Mouse (Mus musculus): Measurements from ENCODE around the gene Krtap5-1. TPM values are rescaled to one million over a fixed set of nuclear protein-coding genes. Genes with fewer than 3 reads are reported as not detected.
"Not testable (repeated sequence)": the region's sequence is repeated elsewhere in the genome, so short reads cannot be mapped to it uniquely, and the experiment has no call there.

Krtap5-1 gene
- polyA plus RNA-seq (2015; fragmentation: Nextera tagmentation; extraction: Ambion mirVana): not detected in 2 replicates

DNA sequence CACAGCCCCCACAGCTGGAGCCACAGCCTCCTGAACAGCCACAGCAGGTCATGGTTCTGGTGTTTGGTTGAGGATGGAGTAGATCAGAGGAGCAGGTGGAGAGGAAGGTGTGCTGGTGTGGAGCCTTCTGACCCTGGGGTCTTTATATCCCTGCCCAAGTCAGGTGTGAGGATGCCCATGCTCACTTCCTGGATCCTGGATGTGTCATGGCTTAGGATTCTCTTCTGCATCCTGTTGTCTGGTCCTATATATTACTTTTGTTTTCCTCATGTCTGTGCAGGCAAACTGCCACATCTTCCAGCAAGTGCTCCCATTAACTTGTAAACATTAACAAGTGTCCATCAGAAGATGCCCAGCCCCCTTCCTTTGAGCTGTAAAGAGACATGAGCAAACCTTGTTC, at the start of gene Krtap5-1:
Krtap5-1 (minus strand) TSS at position 101 of the 400 bp plus-strand sequence.
- H3K27me3 ChIP-seq (ENCODE audit: control insufficient read depth, insufficient read depth, low read depth, low read length); H3K9me3 ChIP-seq (ENCODE audit: control insufficient read depth, low read length); ATAC-seq (ENCODE audit: low read depth); H3K9ac ChIP-seq (ENCODE audit: low read length); H3K4me3 ChIP-seq (ENCODE audit: low read length); H3K27ac ChIP-seq (ENCODE audit: low read length); H3K36me3 ChIP-seq (ENCODE audit: control insufficient read depth, insufficient read depth, low read length); H3K4me2 ChIP-seq (ENCODE audit: low read depth, low read length); H3K4me1 ChIP-seq (replicated peaks; ENCODE audit: control insufficient read depth, insufficient read depth, low read length): not testable (repeated sequence)

DNA sequence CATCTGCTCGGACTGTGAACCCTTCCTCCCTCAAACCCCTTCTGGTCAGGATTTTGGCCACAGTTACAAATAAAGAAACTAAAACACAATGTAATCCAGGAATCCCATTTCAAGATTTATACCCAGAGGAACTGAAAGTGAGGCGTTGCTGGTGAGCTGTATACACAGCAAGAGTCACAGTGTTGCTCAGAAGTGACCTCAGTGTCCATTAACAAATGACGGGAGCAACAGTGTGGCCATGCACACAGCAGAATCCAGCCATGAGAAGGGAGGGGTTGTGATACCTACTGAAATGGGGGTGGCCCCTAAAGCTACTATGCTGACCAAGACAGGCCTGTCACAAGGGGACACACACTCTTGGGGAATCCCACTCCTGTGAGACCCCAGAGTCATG, 45.3 kb upstream of the Krtap5-1 start:
- Histone ChIP-seq H3K4me1 (replicated peaks; ENCODE audit: control insufficient read depth, insufficient read depth, low read length) (no peaks in the 10 kb centered on the region), H3K4me2 (ENCODE audit: low read depth, low read length) (no peak overlapping the region), H3K9me3 (ENCODE audit: control insufficient read depth, low read length) (no peaks in the 10 kb centered on the region), H3K36me3 (ENCODE audit: control insufficient read depth, insufficient read depth, low read length) (no peaks in the 10 kb centered on the region), H3K4me3 (ENCODE audit: low read length) (no peak overlapping the region), H3K27me3 (ENCODE audit: control insufficient read depth, insufficient read depth, low read depth, low read length) (no peaks in the 10 kb centered on the region), H3K9ac (ENCODE audit: low read length) (no peak overlapping the region), H3K27ac (ENCODE audit: low read length) (no peak overlapping the region)
- WGBS: 59% methylated on average over 3 of the region's 3 CpGs
- no peak for ATAC-seq (ENCODE audit: low read depth)

DNA sequence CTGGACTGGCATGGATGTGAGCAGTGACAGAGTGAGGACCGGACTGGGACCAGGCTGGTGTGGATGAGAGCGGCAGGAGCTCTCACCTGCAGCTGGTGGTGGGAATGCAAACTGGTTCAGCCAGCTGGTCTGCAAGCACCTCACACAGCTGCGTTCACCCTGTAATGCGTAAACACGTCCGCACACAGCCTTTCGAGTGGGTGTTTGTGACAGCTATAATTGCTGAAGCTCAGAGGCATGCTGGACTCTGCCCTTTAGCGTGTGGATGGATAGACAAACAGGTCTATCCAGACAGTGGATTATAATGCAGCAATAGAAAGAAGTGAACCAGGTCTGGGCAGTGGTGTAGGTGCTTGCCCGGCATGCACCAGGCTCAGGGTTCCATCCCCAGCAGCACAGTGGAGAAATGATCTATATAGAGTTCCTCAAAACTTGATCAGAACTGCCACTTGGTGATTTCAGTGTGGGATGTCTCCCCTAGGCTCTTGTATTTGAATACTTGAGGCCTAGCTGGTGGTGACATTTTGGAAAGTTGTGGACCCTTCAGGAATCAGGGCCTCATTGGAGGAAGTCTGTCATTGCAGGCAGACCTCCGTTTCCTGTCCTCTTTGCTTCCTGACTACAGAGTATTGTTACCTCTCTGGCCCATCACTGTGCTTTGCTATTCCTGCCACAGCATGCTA, 44.8 kb upstream of the Krtap5-1 start:
- H3K27me3 ChIP-seq (ENCODE audit: control insufficient read depth, insufficient read depth, low read depth, low read length): no peaks in the 10 kb centered on the region
- no peak overlapping the region for H3K4me3 ChIP-seq (ENCODE audit: low read length)
- H3K36me3 ChIP-seq (ENCODE audit: control insufficient read depth, insufficient read depth, low read length): no peaks in the 10 kb centered on the region
- 0 out of 2 replicates have a peak, but pooled peaks have one; percentile 15 for ATAC-seq (ENCODE audit: low read depth)
- H3K27ac ChIP-seq (ENCODE audit: low read length): no peak overlapping the region
- H3K9me3 ChIP-seq (ENCODE audit: control insufficient read depth, low read length): no peaks in the 10 kb centered on the region
- WGBS: 31% methylated on average over 10 of the region's 10 CpGs
- H3K4me1 ChIP-seq (replicated peaks; ENCODE audit: control insufficient read depth, insufficient read depth, low read length): no peaks in the 10 kb centered on the region
- no peak overlapping the region for H3K9ac ChIP-seq (ENCODE audit: low read length)
- no peak overlapping the region for H3K4me2 ChIP-seq (ENCODE audit: low read depth, low read length)

DNA sequence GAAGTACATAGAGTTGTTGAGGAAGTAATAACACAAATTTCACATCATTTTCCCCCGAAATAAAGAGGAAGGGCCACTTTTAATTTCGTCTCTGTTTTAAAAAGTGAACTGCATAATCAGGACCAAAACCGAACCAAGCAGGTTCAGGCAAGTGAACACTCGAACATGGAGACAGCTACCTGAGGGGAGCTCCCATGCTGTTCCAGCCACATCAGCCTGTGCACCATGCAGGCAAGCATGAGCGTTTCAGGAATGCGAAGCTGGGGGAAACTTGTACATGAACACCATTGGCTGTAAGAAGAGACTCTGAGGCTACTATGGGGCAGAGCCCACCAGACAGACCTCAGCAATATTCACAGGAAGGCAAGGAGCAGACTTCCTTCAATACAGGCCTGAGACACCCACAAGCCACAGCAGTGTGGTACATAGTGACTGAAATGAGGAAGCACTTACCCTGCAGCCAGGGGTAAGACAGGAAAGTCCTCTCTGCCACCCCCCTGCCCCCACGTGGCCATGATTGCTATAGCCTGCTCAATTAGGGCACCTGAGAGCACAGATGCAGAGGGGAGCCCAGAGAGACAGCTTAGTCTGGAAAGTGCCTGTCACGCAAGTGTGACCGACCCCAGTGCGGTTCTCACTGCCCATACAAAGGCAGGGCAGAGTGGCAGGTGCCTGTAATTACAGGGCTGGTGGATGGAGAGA, 43.5 kb upstream of the Krtap5-1 start:
- Histone ChIP-seq H3K4me1 (replicated peaks; ENCODE audit: control insufficient read depth, insufficient read depth, low read length) (no peaks in the 10 kb centered on the region), H3K4me2 (ENCODE audit: low read depth, low read length) (no peak overlapping the region), H3K9ac (ENCODE audit: low read length) (no peak overlapping the region), H3K27ac (ENCODE audit: low read length) (no peak overlapping the region), H3K27me3 (ENCODE audit: control insufficient read depth, insufficient read depth, low read depth, low read length) (no peaks in the 10 kb centered on the region), H3K4me3 (ENCODE audit: low read length) (no peak overlapping the region), H3K36me3 (ENCODE audit: control insufficient read depth, insufficient read depth, low read length) (no peaks in the 10 kb centered on the region), H3K9me3 (ENCODE audit: control insufficient read depth, low read length) (no peaks in the 10 kb centered on the region)
- 59% methylated on average over 10 of the region's 10 CpGs for WGBS
- peak; percentile 59; the same call in 1 of the 2 replicates for ATAC-seq (ENCODE audit: low read depth)

DNA sequence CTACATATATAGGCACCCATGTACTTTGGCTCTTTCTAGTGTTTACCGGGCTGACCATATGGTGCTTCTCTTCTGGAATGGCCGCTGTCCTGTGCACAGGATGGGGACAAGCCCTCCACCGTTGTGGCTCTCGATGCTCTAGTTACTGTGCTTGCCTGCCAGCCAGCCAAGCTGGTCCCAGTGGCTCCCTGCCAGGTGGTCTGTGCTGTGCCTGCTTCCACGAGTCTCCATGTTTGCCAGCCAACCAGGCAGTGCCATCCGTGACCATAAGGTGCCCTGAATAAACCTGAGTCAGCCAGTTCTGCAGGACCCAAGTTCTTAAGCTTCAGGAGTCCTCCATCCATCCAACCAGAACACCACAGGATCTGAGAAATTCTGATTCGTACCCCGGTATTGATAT, 38.2 kb upstream of the Krtap5-1 start:
- 84% methylated on average over 8 of the region's 8 CpGs for WGBS
- H3K9ac ChIP-seq (ENCODE audit: low read length): no peak overlapping the region
- H3K4me2 ChIP-seq (ENCODE audit: low read depth, low read length): no peak overlapping the region
- no peak for ATAC-seq (ENCODE audit: low read depth)
- H3K27ac ChIP-seq (ENCODE audit: low read length): no peak overlapping the region
- no peaks in the 10 kb centered on the region for H3K36me3 ChIP-seq (ENCODE audit: control insufficient read depth, insufficient read depth, low read length)
- H3K4me3 ChIP-seq (ENCODE audit: low read length): no peak overlapping the region
- no peaks in the 10 kb centered on the region for H3K9me3 ChIP-seq (ENCODE audit: control insufficient read depth, low read length)
- H3K27me3 ChIP-seq (ENCODE audit: control insufficient read depth, insufficient read depth, low read depth, low read length): no peaks in the 10 kb centered on the region
- no peaks in the 10 kb centered on the region for H3K4me1 ChIP-seq (replicated peaks; ENCODE audit: control insufficient read depth, insufficient read depth, low read length)

DNA sequence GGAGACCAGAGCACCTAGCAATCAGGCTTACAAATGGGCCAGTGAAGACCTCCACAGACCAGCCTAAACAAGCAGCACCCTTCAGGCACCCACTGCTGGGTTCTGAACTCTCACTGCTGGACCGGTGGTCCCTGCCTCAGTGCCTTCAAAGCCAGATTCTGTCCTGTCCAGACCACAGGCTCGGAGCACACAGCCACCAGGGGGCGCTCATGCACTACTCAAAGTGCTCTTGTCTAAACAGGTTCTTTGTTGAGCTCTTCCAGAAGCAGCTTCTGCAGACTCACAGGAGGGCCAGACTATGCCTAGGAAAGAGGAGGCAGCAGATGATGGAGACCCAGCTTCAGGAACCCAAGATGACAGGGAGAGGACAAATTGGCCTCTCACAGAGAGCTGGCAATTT, 37.3 kb upstream of the Krtap5-1 start:
- no peak overlapping the region for H3K4me3 ChIP-seq (ENCODE audit: low read length)
- H3K9ac ChIP-seq (ENCODE audit: low read length): no peak overlapping the region; the same call in 1 of the 2 replicates
- WGBS: 2% methylated on average over 3 of the region's 3 CpGs
- no peaks in the 10 kb centered on the region for H3K27me3 ChIP-seq (ENCODE audit: control insufficient read depth, insufficient read depth, low read depth, low read length)
- no peaks in the 10 kb centered on the region for H3K4me1 ChIP-seq (replicated peaks; ENCODE audit: control insufficient read depth, insufficient read depth, low read length)
- H3K9me3 ChIP-seq (ENCODE audit: control insufficient read depth, low read length): no peaks in the 10 kb centered on the region
- peak; percentile 81 for ATAC-seq (ENCODE audit: low read depth)
- H3K36me3 ChIP-seq (ENCODE audit: control insufficient read depth, insufficient read depth, low read length): no peaks in the 10 kb centered on the region
- no peak overlapping the region for H3K27ac ChIP-seq (ENCODE audit: low read length)
- no peak overlapping the region for H3K4me2 ChIP-seq (ENCODE audit: low read depth, low read length)

DNA sequence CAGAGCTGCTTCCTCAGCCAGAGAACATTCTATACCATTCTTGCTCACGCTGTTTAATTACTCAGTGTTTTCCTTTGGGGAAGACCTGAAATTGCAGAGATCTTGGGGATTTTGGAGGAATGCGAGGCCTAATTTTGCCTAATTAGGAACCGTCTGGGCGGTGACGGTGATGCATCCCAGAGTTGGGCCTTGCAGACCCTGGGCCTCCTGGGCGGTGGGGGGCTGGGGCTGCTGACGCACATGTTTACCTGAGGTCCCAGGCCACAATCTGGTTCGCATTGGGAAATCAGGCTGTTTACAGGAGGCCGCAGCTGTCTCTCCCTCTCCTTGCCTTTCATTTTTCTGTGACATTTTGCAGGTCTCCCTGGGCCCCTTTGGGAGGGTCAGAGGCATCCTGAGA, 35.8 kb upstream of the Krtap5-1 start:
- H3K36me3 ChIP-seq (ENCODE audit: control insufficient read depth, insufficient read depth, low read length); H3K9me3 ChIP-seq (ENCODE audit: control insufficient read depth, low read length); ATAC-seq (ENCODE audit: low read depth); H3K27ac ChIP-seq (ENCODE audit: low read length); H3K9ac ChIP-seq (ENCODE audit: low read length); H3K27me3 ChIP-seq (ENCODE audit: control insufficient read depth, insufficient read depth, low read depth, low read length); H3K4me2 ChIP-seq (ENCODE audit: low read depth, low read length); H3K4me1 ChIP-seq (replicated peaks; ENCODE audit: control insufficient read depth, insufficient read depth, low read length); H3K4me3 ChIP-seq (ENCODE audit: low read length): not testable (repeated sequence)
- 74% methylated on average over 3 of the region's 9 CpGs for WGBS

DNA sequence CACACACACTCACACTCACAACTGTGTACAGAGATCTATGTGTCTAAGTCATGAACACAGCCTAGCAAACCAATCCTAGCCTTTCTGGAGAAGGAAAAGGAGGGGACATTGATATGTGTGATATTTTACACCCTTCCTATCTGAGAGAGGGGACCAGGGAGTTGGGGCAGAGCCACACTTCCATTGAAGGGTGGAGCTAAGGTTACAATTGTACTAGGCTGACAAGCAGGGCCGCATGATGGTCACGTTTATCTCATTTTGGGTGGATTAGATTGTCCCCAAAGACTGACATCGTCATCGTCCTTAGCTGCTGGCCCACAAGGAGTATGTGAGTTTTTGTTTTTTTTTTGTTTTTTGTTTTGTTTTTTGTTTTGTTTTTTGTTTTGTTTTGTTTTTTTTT, 34.4 kb upstream of the Krtap5-1 start:
- 79% methylated on average over 4 of the region's 4 CpGs for WGBS
- no peak overlapping the region for H3K4me3 ChIP-seq (ENCODE audit: low read length)
- no peak overlapping the region for H3K27ac ChIP-seq (ENCODE audit: low read length)
- no peak overlapping the region for H3K9ac ChIP-seq (ENCODE audit: low read length)
- H3K4me1 ChIP-seq (replicated peaks; ENCODE audit: control insufficient read depth, insufficient read depth, low read length): peaks cover 11% of the 10 kb centered on the region
- H3K9me3 ChIP-seq (ENCODE audit: control insufficient read depth, low read length): no peaks in the 10 kb centered on the region
- H3K36me3 ChIP-seq (ENCODE audit: control insufficient read depth, insufficient read depth, low read length): no peaks in the 10 kb centered on the region
- ATAC-seq (ENCODE audit: low read depth): no peak
- H3K27me3 ChIP-seq (ENCODE audit: control insufficient read depth, insufficient read depth, low read depth, low read length): no peaks in the 10 kb centered on the region
- H3K4me2 ChIP-seq (ENCODE audit: low read depth, low read length): no peak overlapping the region

DNA sequence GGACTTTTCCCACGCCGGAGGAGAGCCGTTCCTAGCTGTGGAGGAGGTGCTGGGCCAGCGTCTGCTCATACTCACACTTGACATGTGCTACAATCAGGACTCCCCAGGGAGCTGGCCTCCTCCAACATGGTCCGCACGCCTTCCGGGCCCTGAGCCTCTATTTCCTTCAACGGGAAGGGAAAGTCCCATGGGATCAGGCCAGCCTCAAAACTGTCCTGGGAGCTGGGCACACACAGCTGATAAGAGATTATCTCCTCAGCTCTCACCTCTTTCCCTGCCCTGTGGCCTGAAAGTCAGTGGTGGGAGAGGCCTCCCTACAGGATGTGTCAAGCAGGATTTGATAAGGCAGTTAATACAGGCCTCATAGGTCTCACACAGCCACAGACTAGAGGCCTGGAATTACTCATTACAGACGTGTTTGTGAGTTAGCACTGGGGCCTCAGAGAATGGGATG, 33.4 kb upstream of the Krtap5-1 start:
- Histone ChIP-seq H3K4me1 (replicated peaks; ENCODE audit: control insufficient read depth, insufficient read depth, low read length) (peaks cover 14% of the 10 kb centered on the region), H3K9me3 (ENCODE audit: control insufficient read depth, low read length) (no peaks in the 10 kb centered on the region), H3K4me2 (ENCODE audit: low read depth, low read length) (no peak overlapping the region), H3K4me3 (ENCODE audit: low read length) (no peak overlapping the region), H3K36me3 (ENCODE audit: control insufficient read depth, insufficient read depth, low read length) (no peaks in the 10 kb centered on the region), H3K9ac (ENCODE audit: low read length) (no peak overlapping the region), H3K27me3 (ENCODE audit: control insufficient read depth, insufficient read depth, low read depth, low read length) (no peaks in the 10 kb centered on the region), H3K27ac (ENCODE audit: low read length) (peak overlapping the region; percentile 0; the same call in 1 of the 2 replicates)
- peak; percentile 28; the same call in 1 of the 2 replicates for ATAC-seq (ENCODE audit: low read depth)
- WGBS: 43% methylated on average over 9 of the region's 9 CpGs
